Mouse (Mus musculus): ENCODE results near the gene Gnb1. TPM values are rescaled to one million over a fixed set of nuclear protein-coding genes. Genes with fewer than 3 reads are reported as not detected.
A peak's percentile ranks its signal among the peaks of the same experiment; 100 is the strongest.
"Not testable (repeated sequence)": the region's sequence is repeated elsewhere in the genome, so short reads cannot be mapped to it uniquely, and the experiment has no call there.

Gene Gnb1
- total and polyA plus RNA-seq, 3 experiments: 78.1 to 489 TPM; not detected in 1

- TF ChIP-seq ZKSCAN1 (IDR thresholded peaks at IDR 0.05; ENCODE audit: low read depth, low read length) (no peak), EP300 (IDR thresholded peaks at IDR 0.05; ENCODE audit: low read depth in 1 of 2, low read length in 2 of 2) (no peak), ELF1 (IDR thresholded peaks at IDR 0.05; ENCODE audit: low read depth, low read length) (no peak), MAFK (IDR thresholded peaks at IDR 0.05; ENCODE audit: borderline replicate concordance, low read depth, low read length) (no peak), MAX (IDR thresholded peaks at IDR 0.05; ENCODE audit: low read length) (no peak), MEF2A (IDR thresholded peaks at IDR 0.05; ENCODE audit: extremely low read depth, insufficient replicate concordance, low read depth, low read length, poor library complexity, severe bottlenecking) (no peak), SIN3A (IDR thresholded peaks at IDR 0.05; ENCODE audit: low read length) (no peak), TBP (IDR thresholded peaks at IDR 0.05; ENCODE audit: low read depth, low read length) (no peak), MAZ (IDR thresholded peaks at IDR 0.05; ENCODE audit: low read depth, low read length) (no peak), RAD21 (IDR thresholded peaks at IDR 0.05; ENCODE audit: low read depth, low read length) (no peak), HCFC1 (IDR thresholded peaks at IDR 0.05; ENCODE audit: low read depth, low read length) (no peak), CHD1 (IDR thresholded peaks at IDR 0.05; ENCODE audit: low read depth, low read length) (no peak), NELFE (IDR thresholded peaks at IDR 0.05; ENCODE audit: low read depth, low read length) (no peak)
- peaks cover 2 to 46% of the 10 kb centered on the region in 2 experiments; a peak in 3 of 4 replicates for H3K36me3 ChIP-seq (ENCODE audit: control insufficient read depth in 1 of 2, insufficient read depth in 2 of 2, low read length in 2 of 2)
- peaks cover 76% of the 10 kb centered on the region for H3K79me2 ChIP-seq (ENCODE audit: control insufficient read depth, insufficient read depth, low read length, poor library complexity)
- no peaks in the 10 kb centered on the region for H3K9me3 ChIP-seq (replicated peaks; ENCODE audit: insufficient read depth, low read length)
- peaks cover 10 to 43% of the 10 kb centered on the region in 2 experiments for H3K4me1 ChIP-seq (ENCODE audit: control insufficient read depth in 1 of 2, insufficient read depth in 2 of 2, low read length in 2 of 2)
- no peaks in the 10 kb centered on the region for H3K27me3 ChIP-seq (ENCODE audit: control insufficient read depth in 1 of 2, insufficient read depth in 2 of 2, low read length in 2 of 2)
- no peak overlapping the region for H3K9ac ChIP-seq (ENCODE audit: control insufficient read depth, low read depth, low read length, poor library complexity, severe bottlenecking)
- no peak for DNase-seq (ENCODE audit: low read depth, low spot score)
- no peak overlapping the region for H3K4me3 ChIP-seq (ENCODE audit: control insufficient read depth in 1 of 2, insufficient read depth in 1 of 2, low read depth in 2 of 2, low read length in 2 of 2)
- no peak overlapping the region for H3K27ac ChIP-seq (ENCODE audit: control insufficient read depth, low read depth, low read length)
These were observed 78.7 kb downstream of the Gnb1 start for GRCm38 (mm10) chr4:155569818-155570217.

GRCm38 (mm10) chr4:155570315-155570714, 79.2 kb downstream of the Gnb1 start:
- not testable (repeated sequence) for DNase-seq (ENCODE audit: low read depth, low spot score); H3K4me3 ChIP-seq (ENCODE audit: control insufficient read depth in 1 of 2, insufficient read depth in 1 of 2, low read depth in 2 of 2, low read length in 2 of 2); H3K27me3 ChIP-seq (ENCODE audit: control insufficient read depth in 1 of 2, insufficient read depth in 2 of 2, low read length in 2 of 2); H3K9me3 ChIP-seq (replicated peaks; ENCODE audit: insufficient read depth, low read length); H3K9ac ChIP-seq (ENCODE audit: control insufficient read depth, low read depth, low read length, poor library complexity, severe bottlenecking)
- peaks cover 2 to 41% of the 10 kb centered on the region in 2 experiments; a peak in 3 of 4 replicates for H3K36me3 ChIP-seq (ENCODE audit: control insufficient read depth in 1 of 2, insufficient read depth in 2 of 2, low read length in 2 of 2)
- H3K4me1 ChIP-seq (ENCODE audit: control insufficient read depth in 1 of 2, insufficient read depth in 2 of 2, low read length in 2 of 2): peaks cover 7 to 40% of the 10 kb centered on the region in 2 experiments
- H3K79me2 ChIP-seq (ENCODE audit: control insufficient read depth, insufficient read depth, low read length, poor library complexity): peaks cover 74% of the 10 kb centered on the region
- peak overlapping the region; percentile 21 for H3K27ac ChIP-seq (ENCODE audit: control insufficient read depth, low read depth, low read length)

GRCm38 (mm10) chr4:155571442-155571841, 80.3 kb downstream of the Gnb1 start:
- Histone ChIP-seq H3K9ac (ENCODE audit: control insufficient read depth, low read depth, low read length, poor library complexity, severe bottlenecking) (no peak overlapping the region), H3K36me3 (ENCODE audit: control insufficient read depth in 1 of 2, insufficient read depth in 2 of 2, low read length in 2 of 2) (peaks cover 2 to 39% of the 10 kb centered on the region in 2 experiments; a peak in 3 of 4 replicates), H3K9me3 (replicated peaks; ENCODE audit: insufficient read depth, low read length) (no peaks in the 10 kb centered on the region), H3K27me3 (ENCODE audit: control insufficient read depth in 1 of 2, insufficient read depth in 2 of 2, low read length in 2 of 2) (no peaks in the 10 kb centered on the region), H3K27ac (ENCODE audit: control insufficient read depth, low read depth, low read length) (peak overlapping the region; percentile 63), H3K79me2 (ENCODE audit: control insufficient read depth, insufficient read depth, low read length, poor library complexity) (peaks cover 69% of the 10 kb centered on the region), H3K4me1 (ENCODE audit: control insufficient read depth in 1 of 2, insufficient read depth in 2 of 2, low read length in 2 of 2) (peaks cover 7 to 35% of the 10 kb centered on the region in 2 experiments), H3K4me3 (ENCODE audit: control insufficient read depth in 1 of 2, insufficient read depth in 1 of 2, low read depth in 2 of 2, low read length in 2 of 2) (no peak overlapping the region)
- TF ChIP-seq UBTF (IDR thresholded peaks at IDR 0.05; ENCODE audit: borderline replicate concordance, insufficient read depth, low read depth, low read length): no peak
- peak; percentile 62 for TF ChIP-seq GATA1 (IDR thresholded peaks at IDR 0.05; ENCODE audit: low read depth, low read length)
- TF ChIP-seq ETS1 (IDR thresholded peaks at IDR 0.05; ENCODE audit: low read depth, low read length): peak; percentile 26; the same call in 1 of the 2 replicates
- peak; percentile 28 for TF ChIP-seq TAL1 (IDR thresholded peaks at IDR 0.05; ENCODE audit: low read length)
- TF ChIP-seq EP300 (IDR thresholded peaks at IDR 0.05; ENCODE audit: low read depth in 1 of 2, low read length in 2 of 2): peak in 1 of 2 experiments; percentile 38; a peak in 2 of 4 replicates
- peak; percentile 83 for DNase-seq (ENCODE audit: low read depth, low spot score)

All from MEL (cell line).